Mouse (Mus musculus) heart, postnatal 25 days (tissue): ENCODE results near the gene Senp3. TPM values are rescaled to one million over a fixed set of nuclear protein-coding genes. Genes with fewer than 3 reads are reported as not detected.
"Not testable (repeated sequence)": the region's sequence is repeated elsewhere in the genome, so short reads cannot be mapped to it uniquely, and the experiment has no call there.

Experiments used
- DNase-seq: peaks from one replicate; pipeline ENCODE4 v3.0.0; 2022; ENCODE audit warnings: low spot score
- intact Hi-C: fragments of 180-260 bp; cut with DNase I; formaldehyde crosslinking; loops from one replicate; pipeline ENCODE4 v1.15.1; 2025
- total RNA-seq, 2 experiments: library from RNA; stranded (reverse); gene quantifications; 2 replicates each; pipeline ENCODE4 v1.2.3; 2021

The Senp3 gene
- total RNA-seq, 2 experiments from 2014 or later, result 31.7 to 33.5 TPM

DNA sequence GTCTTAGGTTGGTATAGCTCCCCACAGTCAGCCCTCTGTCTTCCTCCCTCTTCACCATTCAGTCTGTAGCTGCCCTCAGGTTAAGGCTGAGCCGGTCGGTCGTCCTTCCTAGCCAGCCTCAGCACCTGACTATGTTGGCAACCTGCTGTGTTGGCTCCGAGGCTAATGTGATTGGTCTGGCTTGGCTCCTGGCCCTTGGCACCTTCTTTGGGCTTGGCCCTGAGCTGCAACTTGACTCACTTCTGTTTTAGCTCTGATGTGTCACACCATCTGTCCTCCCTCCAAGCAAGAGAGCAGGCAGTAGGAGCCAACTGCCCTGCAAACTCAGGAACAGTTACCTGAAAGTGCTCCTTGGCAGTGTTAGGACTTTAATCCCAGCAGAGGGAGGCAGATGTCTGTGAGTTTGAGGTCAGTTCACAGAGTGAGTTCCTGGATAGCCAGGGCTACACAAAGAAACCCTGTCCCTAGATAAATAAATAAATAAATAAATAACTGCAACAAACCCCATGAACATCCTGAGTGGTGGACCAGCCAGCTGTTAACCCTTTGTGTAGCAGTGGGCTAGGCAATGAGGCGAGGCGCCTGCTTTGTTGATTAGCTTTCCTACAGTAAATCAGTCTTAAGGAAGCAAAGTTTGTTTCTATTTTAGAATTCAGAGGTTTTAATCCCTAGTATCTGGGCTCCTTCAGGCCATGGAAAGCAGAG is 25.0 kb upstream of the Senp3 start:
- intact Hi-C loops, result no loop called here
- peak; percentile 59 for DNase-seq

DNA sequence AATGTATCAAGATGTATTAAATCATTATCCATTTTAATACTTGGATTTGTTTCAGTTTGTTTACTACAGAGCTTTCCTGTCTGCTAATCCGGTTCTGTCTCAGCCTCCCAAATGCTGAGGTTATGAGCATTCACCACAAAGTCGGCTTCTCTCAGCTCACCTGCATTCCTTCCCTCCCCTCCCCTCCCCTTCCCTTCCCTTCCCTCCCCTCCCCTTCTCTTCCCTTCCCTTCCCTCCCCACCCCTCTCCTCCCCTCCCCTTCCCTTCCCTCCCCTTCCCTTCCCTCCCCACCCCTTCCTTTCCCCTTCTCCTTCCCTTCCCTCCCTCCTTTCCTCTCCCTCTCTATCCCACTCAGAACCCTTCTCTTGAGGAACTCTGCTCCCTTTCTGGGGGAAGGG is 22.7 kb upstream of the Senp3 start:
- DNase-seq, result no peak
- intact Hi-C loops, result no loop called here

DNA sequence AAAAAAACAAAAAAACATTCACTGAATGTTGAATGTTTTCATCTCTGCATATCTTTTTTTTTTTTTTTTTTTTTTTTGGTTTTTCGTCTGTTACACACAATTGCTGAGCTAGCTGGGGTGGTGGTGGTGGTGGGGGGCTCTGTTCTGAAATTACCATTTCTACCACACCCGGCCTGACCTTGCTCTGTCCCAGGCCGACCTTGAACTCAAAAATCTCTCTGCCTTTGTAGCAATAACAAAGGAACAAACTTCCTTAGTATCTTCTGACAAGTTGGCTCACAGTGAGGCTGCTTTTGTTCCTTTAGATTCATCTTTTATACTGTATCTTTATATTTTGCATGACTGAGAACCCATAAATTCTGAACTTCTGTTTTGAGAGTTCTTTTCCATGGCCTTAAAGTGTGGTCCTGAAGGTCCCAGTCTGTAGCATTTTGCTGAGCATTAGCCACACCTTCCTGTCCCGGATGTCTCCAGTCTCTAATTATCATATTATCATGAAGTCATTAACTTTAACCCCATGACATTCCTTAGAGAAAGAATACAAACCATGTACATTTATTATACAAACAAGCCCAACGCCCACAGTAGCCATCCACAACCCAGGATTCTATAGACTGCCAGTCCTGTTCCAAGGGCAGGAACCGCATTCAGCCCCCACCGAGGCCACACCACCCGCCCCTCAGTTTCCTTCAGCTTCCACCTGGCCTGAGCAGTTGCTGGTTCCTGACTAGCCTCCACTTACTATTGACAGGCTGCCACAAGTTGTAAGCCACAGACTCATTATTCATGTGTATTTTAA is 22.1 kb upstream of the Senp3 start:
- DNase-seq, result no peak
- intact Hi-C loops, result no loop called here

DNA sequence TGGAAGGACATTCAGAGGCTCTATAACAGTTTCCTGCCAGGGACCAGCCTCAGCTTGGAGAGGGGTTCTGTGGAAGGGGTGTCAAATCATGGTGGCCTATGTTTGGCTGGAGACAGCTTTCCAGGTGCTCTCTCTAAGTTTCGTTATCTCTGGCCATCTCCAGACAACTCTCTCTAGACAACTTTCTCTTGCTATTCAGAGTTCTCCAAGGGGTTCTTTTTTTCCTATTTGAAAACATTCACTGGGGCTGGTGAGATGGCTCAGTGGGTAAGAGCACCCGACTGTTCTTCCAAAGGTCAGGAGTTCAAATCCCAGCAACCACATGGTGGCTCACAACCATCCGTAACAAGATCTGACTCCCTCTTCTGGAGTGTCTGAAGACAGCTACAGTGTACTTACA is 21.5 kb upstream of the Senp3 start:
- DNase-seq, intact Hi-C loops: not testable (repeated sequence)

DNA sequence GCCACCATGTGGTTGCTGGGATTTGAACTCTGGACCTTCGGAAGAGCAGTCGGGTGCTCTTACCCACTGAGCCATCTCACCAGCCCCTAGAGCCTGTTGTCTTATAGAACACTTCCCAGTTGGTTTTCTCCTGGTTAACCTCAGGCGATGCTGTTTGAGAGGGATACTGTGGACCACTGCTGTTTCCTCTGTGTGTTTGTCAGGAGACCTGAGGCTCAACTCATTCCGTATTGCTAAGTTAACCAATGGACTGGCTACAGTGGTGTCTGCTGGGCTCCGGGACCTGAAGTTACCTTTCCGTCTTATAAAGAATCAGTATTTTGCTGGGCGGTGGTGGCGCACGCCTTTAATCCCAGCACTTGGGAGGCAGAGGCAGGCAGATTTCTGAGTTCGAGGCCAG is 21.0 kb upstream of the Senp3 start:
- DNase-seq, intact Hi-C loops: not testable (repeated sequence)

DNA sequence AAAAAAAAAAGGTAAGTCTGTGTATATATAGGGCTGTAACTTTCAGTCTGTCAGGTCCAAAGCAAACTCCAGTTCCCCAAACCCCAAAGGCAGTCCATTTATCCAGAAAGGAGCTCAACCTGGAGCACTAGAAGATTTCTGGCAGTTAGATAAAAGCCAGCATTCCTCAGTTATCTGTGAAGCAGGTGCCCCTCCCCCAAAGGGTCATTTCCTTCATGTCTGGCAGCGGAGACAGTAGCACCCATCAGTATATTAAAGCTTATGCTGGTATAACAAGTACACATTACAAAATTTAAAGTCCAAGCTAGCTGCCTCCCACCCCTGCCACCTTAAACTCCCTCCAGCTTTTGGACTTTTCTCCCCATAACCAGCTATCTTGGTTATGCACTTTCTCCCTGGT is 17.7 kb upstream of the Senp3 start:
- intact Hi-C loops, result loop anchor here (5.0 kb wide), 1 partner anchor 98 kb away; the partner anchor contains the start of gene Chrnb1
- no peak for DNase-seq

DNA sequence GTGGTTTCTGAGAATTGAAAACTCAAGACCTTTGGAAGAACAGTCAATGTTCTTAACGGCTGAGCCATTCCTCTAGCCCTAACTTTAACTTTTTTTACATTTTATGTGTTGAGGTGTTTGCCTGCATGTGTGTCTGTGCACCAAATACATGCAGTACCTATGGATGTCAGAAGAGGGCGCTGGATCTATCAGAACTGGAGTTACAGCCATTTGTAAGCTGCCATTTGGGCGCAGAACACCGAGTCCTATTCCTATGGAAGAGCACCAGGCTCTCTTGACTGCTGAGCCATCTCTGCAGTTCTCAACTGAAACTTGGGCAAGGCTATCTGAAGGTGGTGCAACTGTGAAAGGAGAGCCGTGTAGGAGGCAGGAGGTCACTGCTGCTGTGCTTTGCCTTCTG is 16.7 kb upstream of the Senp3 start:
- DNase-seq, result no peak
- intact Hi-C loops, result loop anchor here (5.0 kb wide), 1 partner anchor 99 kb away; the partner anchor contains the start of gene Chrnb1

DNA sequence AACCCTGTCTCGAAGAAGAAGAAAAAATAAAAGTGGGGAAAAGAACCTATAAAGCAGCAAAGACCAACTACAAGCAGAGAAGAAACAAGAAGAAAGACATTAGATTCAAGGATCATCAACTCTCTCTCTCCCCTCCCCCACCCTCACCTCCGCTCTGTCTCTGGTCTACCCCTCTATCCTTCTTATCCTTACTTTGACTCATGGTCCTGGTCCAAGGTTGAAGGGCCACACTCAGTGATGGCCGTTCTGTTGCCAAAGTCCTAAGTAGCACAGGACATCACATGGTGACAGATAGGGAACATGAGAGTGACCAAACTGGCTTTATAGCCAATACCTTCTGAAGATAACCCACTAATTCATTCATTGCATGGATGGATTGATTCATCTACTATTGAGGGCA is 15.5 kb upstream of the Senp3 start:
- intact Hi-C loops, result loop anchor here (5.0 kb wide), 1 partner anchor 100 kb away; the partner anchor contains the start of gene Chrnb1
- no peak for DNase-seq

DNA sequence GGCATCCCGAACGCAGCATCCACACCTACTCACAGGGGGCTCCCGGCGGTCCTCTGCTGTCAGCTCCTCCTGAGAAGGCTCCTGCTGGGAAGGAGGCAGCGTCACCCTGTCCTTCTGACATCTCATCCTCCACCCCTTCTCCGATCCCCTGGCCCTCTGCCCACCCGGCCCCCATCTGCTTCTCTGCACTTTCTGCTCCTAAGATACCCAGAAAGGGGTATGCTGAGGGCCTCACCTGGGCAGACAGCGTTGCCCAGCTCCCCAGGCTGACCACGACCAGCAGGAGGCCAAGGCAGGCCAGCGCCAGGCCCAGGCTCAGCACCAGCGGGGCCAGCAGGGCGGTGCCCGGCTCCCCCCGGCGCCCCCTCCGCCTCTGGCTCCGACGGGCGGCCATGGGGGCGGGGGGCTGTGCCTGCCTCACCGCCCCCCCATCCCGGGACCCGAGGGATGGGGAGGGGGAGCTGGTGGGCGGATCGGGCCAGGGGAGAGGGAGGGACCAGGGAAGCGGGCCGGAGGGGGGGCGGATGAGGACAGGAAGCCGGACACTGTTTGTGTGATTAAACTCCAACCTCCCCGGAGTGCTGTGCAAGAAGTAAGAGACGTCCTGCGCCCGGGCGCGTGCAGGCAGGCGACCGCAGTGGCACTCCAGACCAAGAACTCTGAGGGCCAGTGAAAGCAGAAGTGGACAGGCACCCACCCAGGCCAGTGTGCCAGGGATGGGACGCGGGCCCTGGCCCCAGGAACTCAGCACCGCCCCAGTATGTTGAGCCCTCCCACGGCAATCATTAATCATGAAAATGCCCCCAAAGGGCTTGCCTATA is 13.7 kb upstream of the Senp3 start, which contains the start of the genes Tnfsf12 and Tnfsfm13:
TSS of gene Tnfsf12 (minus strand) at position 489 of the 821 bp plus-strand sequence.
TSS of gene Tnfsfm13 (minus strand) at position 738 of the 821 bp plus-strand sequence.
- peak; percentile 85 for DNase-seq
- intact Hi-C loops, result loop anchor here (5.0 kb wide), 1 partner anchor 102 kb away; the partner anchor contains the start of gene Chrnb1

DNA sequence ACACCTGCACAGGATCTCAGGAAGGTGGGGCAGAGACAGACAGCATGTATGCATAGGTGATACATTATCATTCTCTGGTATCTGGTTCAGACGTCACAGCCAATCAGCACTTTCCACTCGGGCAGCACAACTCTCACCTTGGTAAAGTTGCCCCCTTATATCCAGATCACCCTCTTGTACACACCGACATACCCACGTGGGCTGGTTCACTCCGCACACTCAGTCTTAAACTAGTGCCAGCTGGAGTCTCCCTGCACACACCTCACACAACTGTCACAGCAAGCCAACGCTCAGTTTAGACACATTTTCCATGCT is 13.1 kb upstream of the Senp3 start:
- intact Hi-C loops, result loop anchor here (5.0 kb wide), 1 partner anchor 102 kb away; the partner anchor contains the start of gene Chrnb1

DNA sequence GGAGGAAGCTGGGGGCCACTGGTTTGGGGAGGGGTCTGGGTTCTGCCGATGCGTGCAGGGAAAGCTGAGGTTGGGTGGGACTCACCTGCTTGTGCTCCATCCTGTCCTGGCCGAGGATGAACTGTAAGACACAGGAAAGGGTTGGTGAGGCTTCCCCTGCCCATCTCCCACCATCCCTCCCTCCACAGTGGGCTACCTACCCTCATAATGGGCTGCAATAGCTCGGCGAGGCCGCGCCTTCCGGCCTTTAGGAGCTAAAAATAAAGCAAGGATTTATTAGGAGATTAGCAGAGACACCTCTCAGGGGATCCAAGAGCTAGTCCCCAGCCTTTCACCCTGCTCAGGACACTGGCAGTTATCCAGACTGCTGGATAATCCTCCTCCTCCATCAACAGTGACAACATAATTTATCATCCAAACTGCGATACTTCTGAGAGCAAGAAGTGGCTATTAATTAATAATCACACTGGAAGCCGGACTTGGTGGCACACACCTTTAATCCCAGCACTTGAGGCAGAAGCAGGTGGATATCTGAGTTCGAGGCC is 11.6 kb upstream of the Senp3 start:
- DNase-seq, result no peak
- intact Hi-C loops, result no loop called here

More for the DNA sequence above, 13.1 kb upstream of the Senp3 start:
- no peak for DNase-seq

DNA sequence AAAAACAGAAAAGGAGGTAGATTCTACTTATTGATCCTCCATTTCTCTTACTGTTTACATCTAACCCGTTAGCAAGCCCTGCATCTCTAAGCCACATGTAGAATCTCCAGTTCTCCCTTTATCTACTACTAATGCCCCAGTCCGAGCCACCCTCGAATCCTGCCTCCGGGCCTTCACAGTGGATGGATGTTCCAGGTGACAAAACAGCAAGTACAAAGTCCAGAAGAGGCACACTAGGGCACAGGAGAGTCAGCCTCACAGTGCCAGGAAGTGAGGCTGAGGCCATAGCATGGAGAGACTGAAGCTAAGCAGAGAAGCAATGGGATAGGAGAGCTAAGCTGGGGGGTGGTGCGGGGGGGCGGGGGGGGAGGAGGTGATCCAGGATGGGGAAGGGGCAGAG is 11.0 kb upstream of the Senp3 start:
- intact Hi-C loops, result no loop called here
- no peak for DNase-seq

DNA sequence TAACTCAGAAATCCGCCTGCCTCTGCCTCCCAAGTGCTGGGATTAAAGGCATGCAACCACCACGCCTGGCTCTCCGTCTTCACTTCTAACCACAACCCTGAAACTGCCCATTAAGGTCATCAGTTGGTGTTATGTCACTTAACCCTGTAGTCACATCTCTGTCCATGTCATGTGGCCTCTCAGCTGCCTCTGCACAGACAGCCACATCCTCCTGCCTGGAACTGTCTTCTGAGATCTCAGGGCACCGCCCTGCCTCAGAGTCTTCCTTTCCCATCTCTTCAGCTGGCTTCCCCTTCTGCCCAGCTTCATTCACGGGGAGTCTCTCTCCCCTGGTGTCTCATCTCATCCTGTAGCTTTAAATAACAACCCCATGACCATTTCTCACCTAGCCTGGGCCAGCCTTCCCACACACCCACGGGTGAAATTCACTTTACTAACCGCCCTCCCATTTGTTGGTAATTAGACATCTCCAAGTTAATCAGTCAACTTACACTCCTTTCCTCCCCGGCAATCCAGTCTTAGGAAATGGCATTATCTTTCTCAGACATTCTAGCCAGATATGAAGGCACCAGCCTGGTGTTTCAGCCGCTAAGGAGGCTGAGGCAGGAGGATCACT is 10.4 kb upstream of the Senp3 start:
- DNase-seq, result no peak
- intact Hi-C loops, result no loop called here

DNA sequence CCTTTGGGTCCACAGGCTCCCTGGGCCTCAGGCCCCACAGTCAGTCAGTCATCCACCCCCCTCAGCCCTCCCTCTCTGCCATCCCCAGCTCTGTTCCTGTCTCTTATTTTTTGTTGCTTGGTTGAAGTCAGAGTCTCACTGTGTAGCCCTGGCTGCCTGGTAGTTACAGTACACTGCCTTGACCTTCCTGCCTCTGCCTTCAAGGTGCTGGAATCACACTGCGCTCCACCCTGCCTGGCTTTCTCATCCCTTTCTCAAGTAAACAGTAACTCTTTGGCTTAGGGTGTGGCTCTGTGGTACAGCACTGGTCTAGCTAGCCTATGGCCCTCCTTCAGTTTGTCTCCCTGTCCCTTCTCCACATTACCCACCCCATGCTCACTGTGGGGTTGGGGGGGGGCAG is 8.0 kb upstream of the Senp3 start:
- DNase-seq, result no peak
- intact Hi-C loops, result loop anchor here (10.0 kb wide), 1 partner anchor 185 kb away; the partner anchor contains the start of gene Tmem95

DNA sequence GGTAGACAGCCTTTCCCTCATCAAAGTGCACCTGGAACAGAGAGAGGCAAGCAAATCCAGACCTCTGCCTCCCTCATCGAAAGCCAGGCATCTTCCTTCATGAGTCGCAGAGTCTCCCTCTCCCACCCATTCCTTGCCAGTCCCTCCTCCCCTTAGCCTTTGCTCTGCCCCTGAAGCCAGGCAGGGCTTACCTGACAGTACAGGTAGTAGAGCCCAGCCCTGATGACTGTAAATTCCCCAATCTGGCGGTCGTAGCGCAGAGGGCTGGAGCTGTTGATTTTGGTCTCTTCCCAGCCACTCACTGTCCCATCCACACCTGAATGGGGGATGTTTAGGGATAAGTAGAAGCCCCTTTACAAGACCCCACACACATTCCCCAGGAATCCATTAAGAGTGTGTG is 5.2 kb upstream of the Senp3 start:
- DNase-seq, result no peak
- intact Hi-C loops, result loop anchor here (10.0 kb wide), 1 partner anchor 188 kb away; the partner anchor contains the start of gene Tmem95

DNA sequence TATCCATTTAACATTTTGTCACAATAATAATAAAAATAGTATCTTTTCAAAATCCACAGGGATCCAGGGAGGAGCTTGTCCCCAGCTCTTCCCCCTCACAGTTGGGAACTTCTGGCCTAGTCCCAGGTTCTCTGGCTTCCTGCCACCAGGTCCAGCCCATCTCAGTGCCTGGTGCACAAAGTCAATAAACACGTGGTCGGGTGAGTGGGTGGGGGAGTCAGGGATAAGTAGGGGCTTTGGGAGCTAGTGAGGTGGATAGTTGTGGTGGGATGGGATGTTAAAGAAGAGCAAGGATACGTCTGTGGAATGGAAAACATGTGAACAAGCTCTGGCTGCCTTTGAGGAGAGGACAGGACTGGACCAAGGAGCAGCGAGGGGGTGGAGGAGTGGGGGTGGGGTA is 4.5 kb upstream of the Senp3 start:
- intact Hi-C loops, result loop anchor here (10.0 kb wide), 1 partner anchor 188 kb away; the partner anchor contains the start of gene Tmem95

DNA sequence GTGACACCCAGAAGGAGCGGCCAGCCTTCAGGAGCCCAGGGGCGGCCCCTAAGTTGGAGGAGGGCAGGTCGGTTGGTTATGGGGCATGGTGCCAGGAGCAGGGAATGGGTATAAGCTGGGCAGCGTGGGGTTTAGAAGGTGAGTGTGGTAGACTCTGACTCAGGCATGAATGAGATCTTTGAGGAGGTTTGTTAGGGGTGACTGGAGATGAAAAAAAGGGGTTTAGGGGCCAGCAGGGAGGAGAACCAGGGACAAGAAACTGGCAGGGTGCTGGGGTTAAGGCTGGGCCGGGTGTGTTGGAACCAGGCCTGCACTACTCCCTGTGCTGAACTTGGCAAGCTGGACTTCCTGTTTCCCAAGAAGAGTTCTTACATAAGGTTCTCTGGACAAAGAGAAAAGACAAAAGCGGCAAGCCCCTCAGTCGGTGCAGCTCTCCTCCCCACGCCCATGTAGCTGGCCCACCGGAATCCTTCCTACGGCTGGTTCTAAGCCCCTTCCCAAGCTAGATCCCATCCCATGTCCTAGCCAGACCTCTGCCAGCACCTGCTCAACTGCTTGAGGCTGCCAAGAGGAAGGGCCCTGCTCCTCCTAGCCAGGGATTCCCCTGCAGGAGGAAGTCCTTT is 3.8 kb upstream of the Senp3 start, which contains the start of gene Tnfsf13:
TSS of gene Tnfsf13 (minus strand) at position 259 of the 623 bp plus-strand sequence.
- intact Hi-C loops, result loop anchor here (10.0 kb wide), 1 partner anchor 189 kb away; the partner anchor contains the start of gene Tmem95
- peak; percentile 87 for DNase-seq

More for the DNA sequence above, 4.5 kb upstream of the Senp3 start:
- peak; percentile 81 for DNase-seq

DNA sequence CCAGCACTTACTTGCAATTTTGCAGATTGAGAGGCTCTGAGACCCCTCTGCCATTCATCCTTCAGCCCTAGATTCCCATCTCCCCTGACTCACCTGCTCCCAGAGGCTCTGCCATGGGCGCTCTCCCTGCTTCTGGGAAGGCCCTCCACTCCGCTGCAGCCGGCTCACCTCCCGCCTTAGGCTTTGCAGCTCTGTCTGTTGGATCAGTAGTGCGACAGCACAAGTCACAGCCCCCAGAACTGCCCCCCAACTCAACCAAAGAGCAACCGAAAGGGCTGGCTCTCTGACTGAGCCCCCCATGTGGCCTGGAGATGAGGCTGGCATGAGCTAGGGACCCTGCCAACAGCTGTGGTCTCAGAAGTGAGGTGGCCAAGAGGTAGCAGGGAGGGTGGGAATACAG is 3.1 kb upstream of the Senp3 start:
- intact Hi-C loops, result loop anchor here (5.0 to 10.0 kb wide), 2 partner anchors 190 to 232 kb away; partner anchors contain the start of gene Tmem95
- DNase-seq, result no peak
